Mouse (Mus musculus) neutrophil, adult 65 days (primary cell): ENCODE measurements around the gene Fpr3. TPM values are rescaled to one million over a fixed set of nuclear protein-coding genes. Genes with fewer than 3 reads are reported as not detected.

Experiments used
- total RNA-seq: library from RNA; stranded (reverse); gene quantifications from 2 replicates; pipeline ENCODE4 v1.2.4, GENCODE M21; 2023

The Fpr3 gene
- 0.51 TPM in 1 of 2 replicates, not detected in the other for total RNA-seq

GRCm38 (mm10) chr17:17887774-17888248 is at the start of gene Fpr3, which contains the start of gene Fpr2:
Gene Fpr3, plus strand, starts transcription at chr17:17887852.
Gene Fpr2, plus strand, starts transcription at chr17:17887824.

GRCm38 (mm10) chr17:17855064-17855838 is 32.4 kb upstream of the Fpr3 start, which contains the start of gene Has1:
Gene Has1, minus strand, starts transcription at chr17:17855205.

DNA sequence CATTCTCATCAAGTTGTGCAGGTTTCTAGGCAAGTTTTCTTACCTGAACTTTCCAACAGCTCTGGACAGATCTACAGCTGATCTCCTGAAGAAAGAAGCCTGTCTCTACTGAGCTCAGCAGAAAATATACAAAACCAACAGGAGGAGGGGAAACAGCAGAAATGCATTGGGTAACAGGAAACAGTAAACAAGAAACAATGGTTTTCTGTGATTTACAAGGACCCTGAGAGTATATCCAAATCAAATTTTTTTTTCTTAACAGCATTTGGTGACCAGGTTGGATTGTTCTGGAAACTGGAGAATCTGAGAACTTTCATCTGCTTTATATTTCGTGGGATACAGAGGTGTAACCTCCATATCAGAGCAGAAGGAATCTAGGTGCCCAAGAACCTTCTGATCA is 3.8 kb upstream of the Fpr3 start, which contains the start of gene Fpr1:
Fpr1 (minus strand) TSS at position 101 of the 400 bp plus-strand sequence.

Other genes with a start within 250 kb of the Fpr3 start
- gene Vmn2r90, start 184.1 kb upstream of the Fpr3 start, total RNA-seq = 0.22 TPM in 1 of 2 replicates, not detected in the other
- 1.5 TPM in 2 replicates for gene Spaca6, start 60.7 kb upstream of the Fpr3 start, total RNA-seq
- 0.18 TPM in 1 of 2 replicates, not detected in the other for gene Has1, start 32.6 kb upstream of the Fpr3 start, total RNA-seq
- 229 and 276 TPM in 2 replicates for gene Fpr1, start 3.9 kb upstream of the Fpr3 start, total RNA-seq
- gene Fpr2, start within 50 bp of the Fpr3 start, total RNA-seq = 358 and 406 TPM in 2 replicates
- not detected in 2 replicates for gene Fpr-rs4, start 133.9 kb downstream of the Fpr3 start, total RNA-seq
- not detected in 2 replicates for gene Vmn2r124, start 161.6 kb downstream of the Fpr3 start, total RNA-seq
- gene Vmn2r91, start 197.2 kb downstream of the Fpr3 start, total RNA-seq = not detected in 2 replicates